Mouse (Mus musculus): ENCODE measurements around the gene Lrrc8d.

The Lrrc8d gene

GRCm38 (mm10) chr5:105813974-105814373, 114.2 kb downstream of the Lrrc8d start:
- no peak for DNase-seq (ENCODE audit: extremely low spot score, low read depth, low spot score)

DNA sequence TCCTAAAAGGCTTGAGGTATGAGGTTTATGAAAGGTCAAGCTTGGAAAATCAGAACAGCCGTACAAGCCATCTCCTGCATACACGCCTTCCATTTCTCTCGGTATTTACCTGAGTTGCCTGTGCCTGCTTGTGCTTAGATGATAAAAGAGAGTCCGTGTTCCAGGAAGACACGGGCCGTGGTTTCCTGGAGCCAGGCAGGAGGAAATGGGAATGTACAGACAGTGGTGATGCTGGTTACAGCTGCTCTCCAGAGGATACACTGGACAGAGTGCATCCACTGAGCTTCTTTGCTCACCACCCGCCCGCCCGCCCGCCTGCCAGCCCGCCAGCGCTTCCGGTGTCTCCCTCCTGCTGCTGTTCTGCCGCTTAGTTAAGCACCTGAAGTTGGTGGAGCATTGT, 116.3 kb downstream of the Lrrc8d start:
- DNase-seq (ENCODE audit: extremely low spot score, low read depth, low spot score): no peak

GRCm38 (mm10) chr5:105817248-105817976, 117.6 kb downstream of the Lrrc8d start:
- no peak for DNase-seq (ENCODE audit: extremely low spot score, low read depth, low spot score)

DNA sequence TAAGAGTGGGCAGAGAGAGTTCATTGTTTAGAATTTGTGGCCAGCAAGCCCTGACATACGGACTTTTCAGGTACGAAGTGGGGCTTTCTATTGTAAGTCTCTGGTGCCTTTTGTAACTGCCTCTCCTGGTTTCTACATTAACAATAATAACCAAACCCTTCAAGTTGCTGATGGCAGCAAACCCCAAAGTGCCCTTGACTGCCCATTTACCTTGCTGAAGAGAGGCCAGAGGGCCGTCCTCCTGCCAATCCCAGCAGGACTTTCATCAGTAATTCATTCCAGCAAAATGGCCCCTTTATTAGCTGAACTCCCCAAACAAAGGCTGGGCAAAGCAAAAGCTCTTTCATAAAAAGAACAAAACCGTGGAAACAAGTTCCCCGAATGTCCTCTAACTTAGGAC, 118.6 kb downstream of the Lrrc8d start:
- no peak for DNase-seq (ENCODE audit: extremely low spot score, low read depth, low spot score)

DNA sequence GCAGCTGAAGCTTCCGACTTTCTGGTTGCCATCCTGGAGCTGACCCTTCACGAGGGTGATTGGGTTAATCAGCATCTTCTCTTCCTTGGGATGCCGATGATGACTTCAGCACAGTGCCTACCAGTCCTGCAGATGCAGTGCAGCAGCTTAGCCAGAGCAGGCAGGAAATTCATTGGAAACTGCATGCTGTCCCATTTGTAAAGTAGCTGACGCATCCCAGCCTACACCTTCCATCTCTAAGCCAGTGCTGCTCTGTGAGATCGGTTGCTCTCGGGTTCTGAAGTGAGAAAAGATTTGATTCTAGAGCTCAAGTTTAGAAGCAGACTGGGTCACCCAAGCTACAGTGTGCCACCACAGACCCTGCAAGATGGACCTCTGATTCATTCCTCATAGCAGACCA, 121.6 kb downstream of the Lrrc8d start:
- no peak for DNase-seq (ENCODE audit: extremely low spot score, low read depth, low spot score)

DNA sequence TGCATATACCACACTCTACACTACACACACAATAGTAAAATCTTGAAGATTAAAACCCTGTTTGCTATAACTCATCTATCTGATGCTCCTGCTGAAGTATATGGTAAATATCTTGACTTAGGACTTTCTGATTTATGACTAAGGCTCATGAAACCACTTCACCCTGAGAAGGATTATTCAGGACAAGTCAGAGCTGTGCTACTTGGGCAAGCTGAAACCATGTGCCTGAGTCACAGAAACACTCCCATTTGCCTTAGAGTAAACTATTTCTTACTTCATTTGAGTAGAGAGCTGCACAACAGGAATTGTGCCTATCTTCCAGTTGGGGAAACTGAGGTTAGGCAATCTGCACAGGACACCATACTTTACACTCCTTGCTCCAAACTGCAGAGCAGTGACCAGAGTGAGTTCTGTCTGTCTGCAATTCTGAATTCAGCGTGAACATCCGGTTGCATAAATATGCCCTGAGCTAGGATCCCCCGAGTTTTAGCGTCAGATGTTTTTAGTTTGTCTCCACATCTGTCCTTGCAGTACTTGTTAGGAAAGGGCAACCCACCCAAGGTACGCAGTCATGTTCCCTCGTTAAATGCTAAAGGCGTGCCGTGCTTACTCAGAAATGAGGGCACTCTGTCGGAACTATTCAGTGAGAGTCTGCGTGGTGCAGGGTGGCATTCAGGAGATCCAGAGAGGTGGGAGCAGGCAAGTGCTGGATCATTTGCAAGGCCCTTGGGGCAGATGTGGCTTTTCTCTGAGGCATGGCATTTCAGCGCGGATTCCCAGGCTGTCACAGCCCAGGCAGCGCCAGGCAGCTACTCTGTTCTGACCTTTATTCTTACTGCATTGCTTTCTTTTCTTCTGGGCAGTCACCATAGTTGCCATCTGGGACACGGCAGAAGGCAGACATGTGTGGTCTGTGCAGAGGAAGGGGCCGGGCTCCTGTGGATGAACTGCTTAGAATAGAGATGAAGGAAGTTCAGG, 123.0 kb downstream of the Lrrc8d start:
- no peak for DNase-seq (ENCODE audit: extremely low spot score, low read depth, low spot score)

- DNase-seq (ENCODE audit: extremely low spot score, low read depth, low spot score): no peak
Measured at GRCm38 (mm10) chr5:105824282-105824681, 124.5 kb downstream of the Lrrc8d start.

GRCm38 (mm10) chr5:105824827-105825226, 125.1 kb downstream of the Lrrc8d start:
- DNase-seq (ENCODE audit: extremely low spot score, low read depth, low spot score): no peak

DNA sequence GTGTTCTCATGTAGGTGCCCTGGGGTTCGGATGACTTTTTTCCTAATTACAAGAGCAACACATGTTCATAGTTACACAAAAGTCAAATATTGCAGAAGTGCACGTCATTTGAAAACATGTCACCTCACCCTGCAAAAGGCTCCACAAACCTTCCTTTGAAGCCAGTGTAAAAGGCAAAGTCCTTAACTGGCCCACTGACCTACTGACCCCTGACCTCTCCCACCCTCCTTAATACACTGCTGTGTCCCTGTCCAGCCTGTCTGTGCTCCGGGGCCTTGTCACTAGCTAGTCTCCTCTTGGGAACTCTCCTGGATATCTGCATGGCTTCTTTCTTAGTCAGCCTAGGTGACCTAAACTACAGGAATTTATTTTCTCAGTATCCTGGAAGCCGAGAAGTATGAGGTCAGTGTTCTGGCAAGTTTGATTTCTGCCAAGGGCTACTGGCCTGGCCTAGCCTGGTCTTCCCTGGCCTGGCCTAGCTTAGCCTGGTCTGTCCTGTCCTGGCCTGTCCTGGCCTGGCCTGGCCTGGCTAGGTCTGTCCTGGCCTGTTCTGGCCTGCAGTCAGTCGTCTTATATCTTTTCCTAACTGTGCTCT, 127.2 kb downstream of the Lrrc8d start:
- no peak for DNase-seq (ENCODE audit: extremely low spot score, low read depth, low spot score)

DNA sequence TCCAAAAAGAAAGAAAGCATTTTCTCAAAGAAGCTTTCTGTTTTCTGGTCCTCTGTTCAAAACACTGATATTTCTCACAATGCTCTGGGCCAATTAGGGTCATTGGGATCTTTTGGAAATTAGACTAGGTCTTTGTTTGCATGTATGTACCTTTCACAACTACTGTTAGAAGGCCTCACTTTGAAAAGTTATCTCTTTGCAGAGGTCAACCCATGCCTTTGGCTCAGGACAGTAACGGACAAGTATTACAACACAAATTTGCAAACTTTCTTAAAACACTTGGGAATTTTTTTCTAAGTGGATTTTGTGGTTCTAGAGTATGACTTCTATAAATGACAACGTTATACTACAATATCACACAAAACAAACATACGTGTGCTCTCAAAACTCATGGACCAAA, 128.3 kb downstream of the Lrrc8d start:
- DNase-seq (ENCODE audit: extremely low spot score, low read depth, low spot score): no peak

- DNase-seq (ENCODE audit: extremely low spot score, low read depth, low spot score): no peak
Measured at GRCm38 (mm10) chr5:105829008-105829586, 129.3 kb downstream of the Lrrc8d start.

DNA sequence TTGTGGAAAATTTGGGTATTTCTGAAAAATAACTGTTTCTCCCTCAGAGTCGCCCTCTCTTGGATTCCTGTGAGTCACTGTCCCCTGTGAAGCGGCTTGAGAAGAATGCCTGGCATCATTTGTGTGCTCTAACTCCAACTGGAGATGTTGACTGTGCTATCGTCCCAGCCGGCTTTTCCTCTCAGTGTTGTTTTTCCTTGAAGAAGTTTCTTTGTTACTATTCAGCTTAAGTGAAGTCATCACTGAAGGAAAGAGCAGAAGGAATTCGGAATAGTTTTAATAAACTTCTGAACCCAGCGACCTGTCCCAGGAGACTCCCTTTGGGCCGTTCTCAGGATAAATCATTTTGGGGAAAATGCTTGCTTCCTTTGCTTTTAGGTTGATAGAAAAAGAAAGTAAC, 132.4 kb downstream of the Lrrc8d start:
- no peak for DNase-seq (ENCODE audit: extremely low spot score, low read depth, low spot score)

DNA sequence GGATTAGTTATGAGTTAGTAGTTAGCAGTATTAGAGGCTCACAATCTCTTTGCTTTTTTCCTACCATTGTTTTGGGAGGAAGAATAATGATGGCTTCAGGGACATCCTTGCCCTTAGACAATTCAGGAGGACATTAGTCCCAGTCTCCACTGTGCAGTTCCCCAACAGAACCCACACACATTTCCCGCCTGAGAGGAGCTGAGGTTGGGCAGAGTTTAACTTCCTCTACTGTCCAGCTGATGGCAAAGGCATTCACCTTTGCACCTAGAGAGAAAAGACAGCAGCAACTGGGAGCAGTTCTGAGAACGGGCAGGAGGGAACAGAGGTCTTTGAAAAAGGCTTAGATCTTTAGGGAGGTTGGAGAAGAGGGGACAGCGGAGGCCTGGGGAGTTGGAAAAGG, 134.2 kb downstream of the Lrrc8d start:
- no peak for DNase-seq (ENCODE audit: extremely low spot score, low read depth, low spot score)

DNA sequence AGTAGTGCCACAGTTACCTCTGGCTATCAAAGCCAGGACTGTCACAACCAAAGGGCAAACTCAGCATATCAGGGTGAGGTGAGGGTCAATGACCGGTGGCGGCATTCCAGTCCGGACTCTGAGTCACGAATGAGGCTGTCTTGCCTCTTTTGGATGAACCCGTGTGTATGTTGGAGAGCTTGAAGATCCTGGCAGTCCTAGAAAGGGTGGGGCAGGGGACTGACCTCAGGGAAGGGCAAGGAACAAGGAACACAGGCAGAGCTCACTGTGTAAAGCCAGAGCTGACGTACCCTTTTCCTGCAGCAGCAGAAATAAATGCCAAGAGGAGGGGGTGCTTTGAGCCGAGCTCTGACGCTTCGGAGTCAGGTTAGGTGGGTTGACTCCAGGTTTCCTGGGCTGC, 136.2 kb downstream of the Lrrc8d start:
- DNase-seq (ENCODE audit: extremely low spot score, low read depth, low spot score): no peak

GRCm38 (mm10) chr5:105839740-105840310, 140.1 kb downstream of the Lrrc8d start:
- DNase-seq (ENCODE audit: extremely low spot score, low read depth, low spot score): no peak

DNA sequence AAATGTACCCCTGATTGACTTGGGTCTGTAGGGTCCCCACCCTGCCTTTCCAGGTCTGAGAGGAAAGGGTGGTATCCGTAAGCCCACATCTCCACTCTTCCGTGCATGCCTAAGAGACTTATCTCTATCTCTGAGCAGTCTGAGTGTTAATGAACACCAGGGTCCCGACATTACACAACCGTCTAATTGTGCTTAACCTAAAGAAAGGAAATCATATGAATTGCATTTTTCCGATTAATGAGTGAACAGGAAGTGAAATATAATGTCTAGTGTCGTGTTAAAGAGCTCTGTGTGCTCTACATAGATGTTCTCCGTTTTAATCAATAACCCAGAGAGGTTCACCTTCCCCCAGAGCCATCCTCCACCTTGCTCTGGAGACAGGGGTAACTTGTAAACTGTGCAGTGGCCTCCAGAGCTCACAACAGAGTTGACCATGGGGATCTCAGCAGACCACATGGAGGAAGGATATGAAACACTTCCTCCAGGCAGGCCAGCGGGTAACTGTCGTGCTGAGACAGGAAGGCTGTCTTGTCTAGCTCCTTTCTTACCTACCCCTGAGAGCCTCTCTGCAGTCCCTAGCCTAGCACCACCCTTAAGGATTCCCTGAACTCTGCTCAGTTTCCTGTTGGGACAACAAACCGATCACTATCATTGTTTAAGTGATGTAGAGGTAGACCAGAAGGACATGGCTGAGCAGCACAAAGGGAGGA, 144.4 kb downstream of the Lrrc8d start:
- no peak for DNase-seq (ENCODE audit: extremely low spot score, low read depth, low spot score)

- no peak for DNase-seq (ENCODE audit: extremely low spot score, low read depth, low spot score)
Measured at GRCm38 (mm10) chr5:105845041-105845440, 145.3 kb downstream of the Lrrc8d start.

DNA sequence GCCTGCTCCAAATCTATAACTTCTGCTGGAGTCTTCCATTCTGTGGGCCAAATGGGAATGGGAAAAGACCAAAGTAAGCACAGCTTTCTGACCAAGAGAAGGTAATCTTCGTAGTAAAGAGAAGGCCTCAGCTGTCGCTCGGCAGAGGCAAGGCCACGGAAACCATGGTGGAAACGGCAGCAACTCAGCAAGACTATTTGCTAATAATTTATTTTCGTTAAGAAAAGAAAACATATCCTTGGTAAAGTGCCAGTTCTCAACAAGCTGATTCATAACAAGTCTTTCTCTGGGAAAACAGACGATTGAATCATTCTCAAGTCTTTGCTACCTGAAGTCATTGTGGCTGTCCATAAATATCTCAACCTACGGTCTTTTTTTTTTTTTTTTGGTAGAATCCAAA, 148.0 kb downstream of the Lrrc8d start:
- no peak for DNase-seq (ENCODE audit: extremely low spot score, low read depth, low spot score)

- DNase-seq (ENCODE audit: extremely low spot score, low read depth, low spot score): no peak
Measured at GRCm38 (mm10) chr5:105849222-105849621, 149.5 kb downstream of the Lrrc8d start.

DNA sequence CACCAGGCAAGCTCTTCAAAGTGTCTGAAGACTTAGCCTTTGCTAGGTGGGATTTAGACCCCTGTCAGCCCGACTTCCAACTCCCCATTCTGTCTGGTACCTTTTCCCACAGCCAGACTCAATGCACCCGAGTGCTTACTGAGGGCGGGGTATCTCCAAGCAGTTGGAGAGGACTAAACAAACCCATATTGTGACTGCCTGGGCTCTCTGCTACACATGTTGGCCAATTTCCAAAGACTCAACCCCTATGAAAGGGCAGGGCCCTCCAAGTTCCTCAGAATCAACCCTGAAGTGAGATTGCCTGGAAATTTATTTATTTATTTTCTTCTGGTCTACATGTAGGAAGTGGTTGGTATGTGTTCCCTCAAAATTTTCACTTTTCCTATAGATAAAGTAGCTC, 149.9 kb downstream of the Lrrc8d start:
- no peak for DNase-seq (ENCODE audit: extremely low spot score, low read depth, low spot score)
